Mouse (Mus musculus): ENCODE data around the gene Tac2.

Tac2 gene

GRCm38 (mm10) chr10:127725136-127725535 is 858 bp downstream of the Tac2 start:
- DNase-seq (ENCODE audit: low read depth, low spot score): no peak

- no peak for DNase-seq (ENCODE audit: low read depth, low spot score)
Measured at GRCm38 (mm10) chr10:127728437-127728836, 4.2 kb downstream of the Tac2 start.

- no peak for DNase-seq (ENCODE audit: low read depth, low spot score)
Measured at GRCm38 (mm10) chr10:127730285-127730932, 6.1 kb downstream of the Tac2 start.

- DNase-seq (ENCODE audit: low read depth, low spot score): no peak
Measured at GRCm38 (mm10) chr10:127730933-127731310, 6.6 kb downstream of the Tac2 start.

GRCm38 (mm10) chr10:127731397-127731796 is 7.1 kb downstream of the Tac2 start:
- DNase-seq (ENCODE audit: low read depth, low spot score): no peak

- peak; percentile 58 for DNase-seq (ENCODE audit: low read depth, low spot score)
Measured at GRCm38 (mm10) chr10:127734434-127734833, 10.2 kb downstream of the Tac2 start.

GRCm38 (mm10) chr10:127736266-127736665 is 12.0 kb downstream of the Tac2 start:
- no peak for DNase-seq (ENCODE audit: low read depth, low spot score)

GRCm38 (mm10) chr10:127736916-127737315 is 12.6 kb downstream of the Tac2 start:
- no peak for DNase-seq (ENCODE audit: low read depth, low spot score)

GRCm38 (mm10) chr10:127737552-127737951 is 13.3 kb downstream of the Tac2 start:
- DNase-seq (ENCODE audit: low read depth, low spot score): no peak

- DNase-seq (ENCODE audit: low read depth, low spot score): peak; percentile 65
Measured at GRCm38 (mm10) chr10:127738151-127738882, 14.0 kb downstream of the Tac2 start.

GRCm38 (mm10) chr10:127739083-127739660 is 14.9 kb downstream of the Tac2 start, which contains the start of gene Zbtb39:
Gene Zbtb39, plus strand, starts transcription at chr10:127739538.
- DNase-seq (ENCODE audit: low read depth, low spot score): peak; percentile 70

GRCm38 (mm10) chr10:127739661-127740161 is 15.4 kb downstream of the Tac2 start:
- DNase-seq (ENCODE audit: low read depth, low spot score): no peak

- peak; percentile 68 for DNase-seq (ENCODE audit: low read depth, low spot score)
Measured at GRCm38 (mm10) chr10:127744661-127745060, 20.4 kb downstream of the Tac2 start.

- peak; percentile 71 for DNase-seq (ENCODE audit: low read depth, low spot score)
Measured at GRCm38 (mm10) chr10:127745886-127746285, 21.6 kb downstream of the Tac2 start.

- DNase-seq (ENCODE audit: low read depth, low spot score): peak; percentile 74
Measured at GRCm38 (mm10) chr10:127747254-127747653, 23.0 kb downstream of the Tac2 start.

GRCm38 (mm10) chr10:127748847-127749612 is 24.8 kb downstream of the Tac2 start:
- DNase-seq (ENCODE audit: low read depth, low spot score): peak; percentile 72

- no peak for DNase-seq (ENCODE audit: low read depth, low spot score)
Measured at GRCm38 (mm10) chr10:127750136-127750777, 26.0 kb downstream of the Tac2 start.

GRCm38 (mm10) chr10:127751548-127751947 is 27.3 kb downstream of the Tac2 start, which contains the start of gene Gpr182:
Gene Gpr182, minus strand, starts transcription at chr10:127751732.
- DNase-seq (ENCODE audit: low read depth, low spot score): no peak

- no peak for DNase-seq (ENCODE audit: low read depth, low spot score)
Measured at GRCm38 (mm10) chr10:127754566-127755166, 30.4 kb downstream of the Tac2 start.

- DNase-seq (ENCODE audit: low read depth, low spot score): no peak
Measured at GRCm38 (mm10) chr10:127755246-127755645, 31.0 kb downstream of the Tac2 start.

Measured in ES-CJ7 (cell line).